Mouse (Mus musculus): ENCODE data around the gene Dvl1.

The Dvl1 gene

DNA sequence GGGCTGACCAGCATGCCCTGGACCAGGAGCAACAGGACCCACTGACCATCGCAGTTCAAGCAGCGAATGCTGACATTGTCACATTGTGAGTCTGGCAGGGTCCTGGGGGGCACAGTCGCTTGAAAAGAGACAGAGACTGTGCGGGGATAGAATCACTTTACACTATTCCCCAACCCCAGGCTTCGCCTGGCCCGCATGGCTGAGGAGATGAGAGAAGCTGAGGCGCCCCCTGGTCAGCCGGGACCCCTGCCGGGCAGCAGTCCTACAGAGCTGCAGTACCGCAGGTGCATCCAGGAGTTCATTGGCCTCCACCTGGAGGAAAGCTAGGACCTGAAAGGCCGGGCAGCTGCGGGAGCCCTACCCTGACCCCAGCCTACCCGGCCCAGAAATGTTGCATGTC, 58.4 kb downstream of the Dvl1 start:
- DNase-seq (ENCODE audit: extremely low read depth, low read depth): no peak

- no peak for DNase-seq (ENCODE audit: extremely low read depth, low read depth)
Observed at GRCm38 (mm10) chr4:155906125-155906524, 58.9 kb downstream of the Dvl1 start.

DNA sequence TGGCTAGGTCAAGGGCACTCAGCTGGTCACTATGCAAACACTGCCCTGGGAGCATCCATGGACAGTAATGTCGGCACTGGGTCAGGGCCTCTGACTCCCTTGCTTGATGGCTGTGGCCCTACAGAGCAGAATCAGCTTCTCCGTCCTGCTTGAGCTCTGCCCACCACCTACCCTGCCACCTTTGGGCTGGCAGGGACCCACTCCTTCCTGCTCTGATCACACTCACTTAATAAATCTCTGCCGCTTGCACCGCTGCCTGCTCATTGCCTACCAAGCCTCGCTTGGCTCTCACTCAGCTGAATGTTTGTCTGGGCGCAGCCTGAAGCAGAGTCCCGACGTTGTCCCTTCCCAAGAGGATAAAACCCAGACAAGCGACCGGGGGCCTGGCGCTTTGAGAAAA, 59.8 kb downstream of the Dvl1 start:
- DNase-seq (ENCODE audit: extremely low read depth, low read depth): no peak

DNA sequence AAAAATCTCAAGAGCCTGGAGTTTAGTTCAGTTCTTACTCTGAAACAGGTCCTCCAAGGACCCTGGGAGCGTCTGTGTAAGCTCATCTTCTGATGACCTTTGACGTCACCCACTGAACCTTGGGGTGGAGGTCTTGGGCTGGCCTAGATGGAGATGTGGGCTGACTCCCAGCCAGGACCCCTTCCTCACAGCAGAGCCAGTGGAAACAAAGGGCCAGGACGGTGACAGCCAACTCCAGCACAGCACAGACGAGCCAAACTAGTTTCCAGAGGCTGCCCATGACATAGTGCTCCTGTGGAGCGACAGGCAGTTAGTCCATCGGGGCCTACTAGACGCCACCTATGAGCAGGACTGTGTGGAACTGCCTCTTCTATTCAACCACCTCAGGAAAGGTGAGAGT, 61.1 kb downstream of the Dvl1 start:
- no peak for DNase-seq (ENCODE audit: extremely low read depth, low read depth)

DNA sequence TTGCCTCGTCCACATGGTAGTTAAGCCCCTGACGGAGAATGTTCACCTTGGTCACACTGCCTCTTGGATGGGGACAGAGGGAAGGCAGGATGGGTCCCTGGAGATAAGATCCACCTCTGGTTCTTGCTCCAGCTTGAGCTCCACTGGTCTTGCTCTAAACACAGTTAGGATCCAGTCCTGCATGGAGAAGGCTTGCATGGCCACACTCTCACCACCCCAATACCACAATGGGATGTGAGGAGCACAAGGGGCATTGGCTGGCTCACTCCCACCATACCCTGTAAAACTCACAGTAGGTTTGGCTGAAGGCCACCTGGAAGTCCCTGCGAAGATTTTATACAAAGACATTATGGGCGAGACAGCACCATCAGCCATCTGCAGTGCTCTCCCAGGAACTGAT, 61.5 kb downstream of the Dvl1 start:
- DNase-seq (ENCODE audit: extremely low read depth, low read depth): no peak
